ENCODE assay signal across 8 mouse cellular contexts in the genomic region with DNA sequence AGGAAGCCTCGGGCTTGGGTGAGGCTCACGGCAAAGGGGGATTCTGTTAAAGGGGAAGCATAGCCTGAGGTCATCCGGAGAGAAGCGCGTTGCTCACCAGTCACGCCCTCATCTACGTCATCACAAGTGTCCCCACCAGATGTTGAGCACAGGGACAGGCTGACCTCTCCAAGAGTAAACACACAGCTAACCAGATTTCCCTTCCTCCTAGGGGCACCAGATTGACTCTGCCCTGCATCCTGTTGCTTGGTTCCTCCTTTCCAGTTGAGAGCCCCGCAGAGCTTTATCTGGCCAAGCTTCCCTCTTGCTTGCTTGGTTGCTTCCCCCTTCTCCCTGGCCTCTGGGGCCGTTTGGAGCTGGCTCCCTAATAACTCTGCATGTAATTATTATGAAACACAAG.
DNase-seq lines count a peak whose midpoint lies in the region; ATAC-seq and TF ChIP-seq lines count a peak whose summit lies in the region.

No protein-coding gene starts in this region.

- no peaks in the 10 kb centered on the region for H3K27me3 ChIP-seq in midbrain, embryonic 14.5 days (ENCODE audit: control insufficient read depth, insufficient read depth, low read length)

- peak overlapping the region; percentile 61; the same call in 1 of the 2 replicates for H3K27ac ChIP-seq in left cerebral cortex, adult 2 months
- no peak overlapping the region for H3K27ac ChIP-seq in midbrain, embryonic 14.5 days (replicated peaks; ENCODE audit: low read depth, low read length)

- no peaks in the 10 kb centered on the region for H3K9me3 ChIP-seq in midbrain, embryonic 14.5 days (ENCODE audit: control insufficient read depth, low read length)

- 0 out of 2 replicates have a peak, but pooled peaks cover 7% of the 10 kb centered on the region for H3K4me1 ChIP-seq in midbrain, embryonic 14.5 days (ENCODE audit: control insufficient read depth, insufficient read depth, low read length)

- no peak overlapping the region for H3K9ac ChIP-seq in midbrain, embryonic 14.5 days (replicated peaks; ENCODE audit: low read length)

- peak; percentile 85 for ATAC-seq in megakaryocyte progenitor cell, adult 5-6 weeks (replicated peaks; ENCODE audit: poor library complexity)
- no peak for ATAC-seq in midbrain, embryonic 14.5 days (ENCODE audit: low FRiP score, low TSS enrichment)
- no peak for ATAC-seq in activated CD4-positive, CD25-positive, alpha-beta regulatory T cell, adult 4 months

- H3K4me3 ChIP-seq in left cerebral cortex, adult 2 months, result no peak overlapping the region
- no peak overlapping the region for H3K4me3 ChIP-seq in midbrain, embryonic 14.5 days (replicated peaks; ENCODE audit: low read depth, low read length)

- no peaks in the 10 kb centered on the region for H3K36me3 ChIP-seq in midbrain, embryonic 14.5 days (ENCODE audit: control insufficient read depth, insufficient read depth, low read length)

- DNase-seq in left cerebral cortex, adult 2 months (ENCODE audit: extremely low spot score in 1 of 2, low spot score in 2 of 2), result no peak
- DNase-seq in left cerebral cortex, adult 9 months (ENCODE audit: low spot score in 2 of 2), result no peak
- DNase-seq in gastrocnemius, postnatal 14 days, result peak; percentile 13
- peak; percentile 24 for DNase-seq in kidney, adult 11 months
- DNase-seq in midbrain, embryonic 14.5 days, result no peak
- no peak for DNase-seq in left cerebral cortex, postnatal 36 days (ENCODE audit: low spot score in 2 of 2)

- TF ChIP-seq CTCF in left cerebral cortex, adult 2 months (IDR thresholded peaks at IDR 0.05), result no peak

- intact Hi-C loops in left cerebral cortex, adult 2 months (cut with DNase I), result no loop called here
- intact Hi-C loops in gastrocnemius, postnatal 14 days (cut with DNase I; ENCODE audit: low total_unique reads), result no loop called here
- intact Hi-C loops in left cerebral cortex, postnatal 36 days (cut with DNase I), result no loop called here

- 48% methylated on average over 9 of the region's 9 CpGs for WGBS in midbrain, embryonic 14.5 days

- no peak overlapping the region for H3K4me2 ChIP-seq in midbrain, embryonic 14.5 days (ENCODE audit: low read length)

Comparison
In these comparisons a context has a peak if more than half of its experiments do, and no peak if none do; other contexts are left out.
1. DNase-seq: peak in gastrocnemius, postnatal 14 days (single experiment) and kidney, adult 11 months (single experiment); none in left cerebral cortex, adult 2 months (0 of 2), left cerebral cortex, adult 9 months (0 of 2), midbrain, embryonic 14.5 days (single experiment) and left cerebral cortex, postnatal 36 days (0 of 2).